Mouse (Mus musculus): ENCODE results near the gene Rtn4rl1.

DNA sequence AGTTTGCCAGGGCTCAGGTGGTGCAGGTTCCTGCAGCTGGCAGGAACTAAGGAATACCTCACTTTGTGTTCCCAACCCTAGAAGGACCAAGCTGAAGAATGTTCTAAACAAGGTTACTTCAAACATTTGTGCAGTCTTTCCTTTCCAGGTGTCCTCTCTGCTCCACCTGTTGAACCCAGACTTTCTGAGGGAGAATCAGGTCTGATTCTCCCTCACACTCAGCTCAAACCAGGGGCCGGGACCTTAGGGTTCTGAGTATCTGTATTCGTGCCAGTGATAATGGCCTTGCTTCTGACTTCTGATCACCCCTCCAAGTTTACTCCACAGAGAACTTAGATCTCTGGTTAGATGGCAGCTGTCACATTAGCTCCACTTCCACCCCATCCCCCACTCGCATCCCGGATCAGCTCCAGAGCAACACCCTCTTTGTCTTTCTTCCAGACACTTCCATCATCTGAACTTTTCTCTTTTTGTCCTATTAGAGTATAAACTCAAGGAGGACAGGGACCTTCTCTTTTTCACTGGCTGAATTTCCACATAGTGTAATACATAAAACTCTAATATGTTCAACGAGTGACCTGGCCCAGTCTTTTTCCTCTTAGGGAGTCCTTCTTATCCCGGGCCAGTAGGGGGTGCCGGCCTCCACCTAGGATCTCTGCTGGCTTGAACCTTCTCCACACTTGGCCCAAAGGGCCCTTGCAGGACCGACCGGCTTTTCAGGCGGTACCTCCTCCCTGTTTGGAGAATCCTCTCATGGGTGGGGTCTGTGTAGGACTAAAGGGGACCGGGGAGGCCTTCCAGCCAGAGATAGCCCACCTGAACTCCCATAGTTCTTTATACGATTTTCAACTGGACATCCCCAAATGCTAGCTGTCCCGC lies 1.0 kb upstream of the Rtn4rl1 start:
- TF ChIP-seq EP300 (IDR thresholded peaks at IDR 0.05; ENCODE audit: insufficient read depth, low read depth, low read length) (no peak), POLR2A (IDR thresholded peaks at IDR 0.05; ENCODE audit: insufficient read depth, low read length) (no peak), CTCF (IDR thresholded peaks at IDR 0.05; ENCODE audit: low read depth, low read length) (peak; percentile 71)
